Mouse (Mus musculus): Measurements from ENCODE around the gene Ppp1r27.

- TF ChIP-seq POLR2A (IDR thresholded peaks at IDR 0.05; ENCODE audit: borderline replicate concordance, insufficient read depth, low read length), result no peak
- no peak for TF ChIP-seq CTCF (IDR thresholded peaks at IDR 0.05; ENCODE audit: borderline replicate concordance, insufficient read depth, low read depth, low read length)
Measured at GRCm38 (mm10) chr11:120541907-120542306, 9.0 kb downstream of the Ppp1r27 start.
